Mouse (Mus musculus): ENCODE results near the gene Hes7.

Gene Hes7

GRCm38 (mm10) chr11:69150444-69150843, 30.2 kb downstream of the Hes7 start:
- DNase-seq (ENCODE audit: low spot score), result peak; percentile 71

- no peak for DNase-seq (ENCODE audit: low spot score)
These were observed 30.8 kb downstream of the Hes7 start for GRCm38 (mm10) chr11:69151004-69151403.

- no peak for DNase-seq (ENCODE audit: low spot score)
These were observed 33.6 kb downstream of the Hes7 start for GRCm38 (mm10) chr11:69153831-69154230.

- DNase-seq (ENCODE audit: low spot score), result no peak
These were observed 35.1 kb downstream of the Hes7 start for GRCm38 (mm10) chr11:69155351-69155750.

GRCm38 (mm10) chr11:69156800-69157199, 36.6 kb downstream of the Hes7 start, which contains the start of gene Alox12b:
Gene Alox12b, plus strand, starts transcription at chr11:69156989.
- peak; percentile 35 for DNase-seq (ENCODE audit: low spot score)

- no peak for DNase-seq (ENCODE audit: low spot score)
These were observed 49.1 kb downstream of the Hes7 start for GRCm38 (mm10) chr11:69169313-69169712.

- DNase-seq (ENCODE audit: low spot score), result peak; percentile 70
These were observed 51.4 kb downstream of the Hes7 start for GRCm38 (mm10) chr11:69171626-69172025.

GRCm38 (mm10) chr11:69172606-69173005, 52.4 kb downstream of the Hes7 start:
- DNase-seq (ENCODE audit: low spot score), result no peak
